Mouse (Mus musculus): ENCODE measurements at regions not wholly inside any gene's neighbourhood (a gene's known extent, or its start where the extent isn't known, plus 50 kb on each side); places are given as distances from the start of the nearest gene placed in this dataset.

DNA sequence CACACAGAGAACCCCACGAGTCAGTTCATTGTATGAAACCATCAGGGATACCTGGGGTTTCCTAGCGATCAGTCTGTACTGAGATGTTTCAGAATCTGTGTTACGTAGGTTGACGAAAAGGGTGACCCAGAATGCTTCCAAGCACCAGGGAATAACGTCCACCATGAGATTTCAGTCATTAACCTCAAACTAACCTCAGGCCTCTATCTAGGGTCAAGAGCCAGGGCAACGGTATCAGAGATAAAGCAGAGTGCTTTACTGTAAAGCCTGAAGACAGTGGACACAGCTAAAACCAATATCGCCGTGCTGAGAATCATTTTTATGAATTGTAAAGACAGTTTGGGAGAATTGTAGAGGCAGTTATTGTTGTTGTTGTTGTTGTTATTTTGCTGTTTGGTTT, 52.9 kb upstream of the Errfi1 start:
- no peak for DNase-seq

- DNase-seq, result peak in 1 of 2 experiments; percentile 65
These were observed 53.9 kb upstream of the Errfi1 start for GRCm38 (mm10) chr4:150799550-150800398.

DNA sequence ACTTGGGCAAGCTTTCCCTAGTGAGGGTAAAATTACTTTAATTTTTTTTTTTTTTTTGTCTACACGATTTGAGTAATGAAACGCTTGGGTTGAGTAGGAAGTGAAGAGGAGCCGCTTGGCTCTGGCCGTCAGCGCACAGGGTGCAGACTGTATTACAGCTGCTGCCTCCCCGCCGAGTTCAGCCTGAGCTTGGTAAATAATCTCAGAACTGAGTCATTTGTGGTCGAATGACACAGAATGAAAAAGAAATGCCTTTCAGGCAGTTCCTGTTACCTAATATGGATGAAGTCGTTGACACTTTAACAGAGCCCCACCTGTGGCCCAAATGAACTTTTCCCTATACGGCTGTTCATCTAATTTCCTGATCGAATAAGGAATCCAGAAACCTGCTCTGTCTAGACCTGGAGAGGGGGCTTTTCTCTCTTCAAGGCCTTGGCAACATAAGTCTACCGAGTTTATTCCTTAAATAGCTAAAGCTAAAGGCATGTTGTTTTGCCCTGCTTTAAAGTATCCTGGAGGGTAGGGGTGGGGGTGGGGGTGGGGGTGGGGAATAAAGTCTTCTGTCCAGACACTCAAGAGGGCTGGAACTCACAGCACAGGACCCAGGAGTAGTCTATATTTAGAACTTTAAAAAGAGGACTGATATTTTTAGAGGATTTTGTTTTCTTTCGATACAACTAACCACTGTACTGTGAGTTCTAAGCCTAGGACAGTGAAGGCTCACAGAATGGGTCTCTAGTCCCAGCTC, 54.8 kb upstream of the Errfi1 start:
- peak; percentile 77 to 81 for DNase-seq

GRCm38 (mm10) chr4:150798281-150798680, 55.4 kb upstream of the Errfi1 start:
- DNase-seq, result no peak

GRCm38 (mm10) chr4:150797057-150797456, 56.7 kb upstream of the Errfi1 start:
- DNase-seq, result peak; percentile 64 to 71

- no peak for DNase-seq
These were observed 58.8 kb upstream of the Errfi1 start for GRCm38 (mm10) chr4:150794878-150795277.

- DNase-seq, result no peak
These were observed 59.4 kb upstream of the Errfi1 start for GRCm38 (mm10) chr4:150794257-150794794.

DNA sequence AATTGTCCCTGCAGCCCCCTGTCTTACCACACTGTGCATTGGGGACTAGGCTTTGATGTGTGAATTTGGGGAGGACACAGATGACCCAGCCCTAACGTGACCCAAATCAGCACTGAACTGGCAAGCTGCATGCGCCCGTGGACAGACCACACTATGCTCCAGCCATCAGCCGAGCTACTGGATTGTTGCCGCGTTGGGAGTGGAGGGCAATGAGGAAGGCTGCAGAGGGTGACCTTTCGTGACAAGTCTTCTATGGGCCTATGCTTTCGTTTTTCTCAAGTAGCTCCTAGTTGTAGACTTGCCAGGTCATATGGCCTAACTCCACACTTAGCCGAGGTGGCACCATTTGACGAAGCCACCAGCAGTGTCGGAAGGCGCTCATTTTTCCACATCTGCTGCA, 60.6 kb upstream of the Errfi1 start:
- no peak for DNase-seq

GRCm38 (mm10) chr4:150789166-150789565, 64.6 kb upstream of the Errfi1 start:
- DNase-seq, result no peak

- DNase-seq, result no peak
These were observed 66.6 kb upstream of the Errfi1 start for GRCm38 (mm10) chr4:150787113-150787512.

- no peak for DNase-seq
These were observed 67.1 kb upstream of the Errfi1 start for GRCm38 (mm10) chr4:150786651-150787050.

DNA sequence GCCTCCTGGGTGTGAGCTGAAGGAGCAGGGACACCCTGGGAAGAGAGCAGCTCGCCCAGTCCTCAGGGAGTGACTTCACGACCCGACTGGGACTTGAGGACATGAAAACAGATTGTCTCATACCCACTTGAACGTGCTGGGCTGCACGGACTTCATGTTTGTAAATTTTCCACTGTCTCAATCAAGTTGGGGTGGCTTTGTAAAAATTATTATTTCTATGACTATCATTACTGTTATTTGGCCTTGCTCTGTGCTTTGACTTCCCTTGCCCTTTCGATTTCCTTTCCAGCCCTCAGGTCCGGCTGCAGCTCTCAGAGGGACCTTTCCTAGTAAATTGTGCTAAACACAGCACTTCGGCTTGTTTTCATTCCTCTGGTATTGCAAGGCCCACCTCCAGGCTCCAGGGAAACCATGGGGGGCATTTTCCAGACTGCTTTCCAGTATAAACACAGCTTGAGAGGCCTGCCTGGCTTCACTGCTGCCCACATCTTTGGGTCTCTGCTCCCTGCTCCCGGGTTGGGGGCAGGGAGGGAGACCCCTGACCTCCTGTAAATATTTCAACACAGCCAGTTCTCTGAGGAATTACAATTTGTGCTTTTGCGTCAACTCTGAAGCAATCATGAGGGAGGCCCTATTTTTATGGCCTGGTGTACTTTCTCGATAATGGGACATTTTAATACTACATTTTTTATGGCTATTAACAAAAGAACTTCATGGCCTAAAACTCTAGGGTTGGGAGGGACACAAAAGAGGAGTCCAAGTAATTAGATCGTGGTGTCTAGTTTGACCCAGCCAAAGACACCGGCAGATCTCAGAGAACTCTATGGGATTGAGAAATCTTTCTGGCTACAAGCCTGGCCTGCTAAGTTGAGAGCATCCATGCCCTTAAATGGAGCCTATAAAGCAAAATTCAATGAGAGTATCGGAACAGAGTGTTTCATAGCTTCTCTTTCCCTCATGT, 68.9 kb upstream of the Errfi1 start:
- DNase-seq, result peak; percentile 49 to 65

- DNase-seq, result no peak
These were observed 72.4 kb upstream of the Errfi1 start for GRCm38 (mm10) chr4:150781304-150781703.

GRCm38 (mm10) chr4:150779340-150779739, 74.4 kb upstream of the Errfi1 start:
- DNase-seq, result no peak

- peak in 1 of 2 experiments; percentile 44 for DNase-seq
These were observed 75.0 kb upstream of the Errfi1 start for GRCm38 (mm10) chr4:150778683-150779082.

GRCm38 (mm10) chr4:150775695-150776521, 77.8 kb upstream of the Errfi1 start:
- peak; percentile 39 to 49 for DNase-seq

DNA sequence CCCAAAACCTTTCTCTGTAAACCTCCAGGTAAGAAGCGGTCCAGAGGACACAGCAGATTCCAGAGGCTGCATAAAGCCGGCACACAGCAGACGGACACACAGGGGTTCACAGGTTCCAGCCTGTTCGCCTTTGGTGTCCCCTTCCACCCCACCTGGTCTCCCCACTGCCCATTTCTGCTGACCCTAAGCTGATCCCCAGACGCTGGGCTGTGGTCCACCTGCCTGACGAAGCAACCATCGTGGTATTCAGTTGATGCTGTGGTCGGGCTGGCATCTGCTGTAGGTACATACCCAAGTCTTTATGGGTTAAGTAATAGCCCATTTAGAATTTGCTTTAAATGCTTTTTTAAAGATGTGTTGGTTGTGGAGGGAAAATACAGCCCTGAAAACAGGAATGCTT, 78.4 kb upstream of the Errfi1 start:
- DNase-seq, result no peak

GRCm38 (mm10) chr4:150774289-150774914, 79.3 kb upstream of the Errfi1 start:
- no peak for DNase-seq

- peak; percentile 39 to 62 for DNase-seq
These were observed 81.6 kb upstream of the Errfi1 start for GRCm38 (mm10) chr4:150771922-150772651.

- no peak for DNase-seq
These were observed 82.2 kb upstream of the Errfi1 start for GRCm38 (mm10) chr4:150771469-150771868.

All from kidney, adult 8-10 months (tissue).